Mouse (Mus musculus): ENCODE measurements around the gene Ugt1a10. TPM values are rescaled to one million over a fixed set of nuclear protein-coding genes. Genes with fewer than 3 reads are reported as not detected.
"Not testable (repeated sequence)": the region's sequence is repeated elsewhere in the genome, so short reads cannot be mapped to it uniquely, and the experiment has no call there.

Gene Ugt1a10
- polyA plus RNA-seq, 1 experiment from 2014 or later = not detected

GRCm38 (mm10) chr1:88134457-88135011, 79.3 kb downstream of the Ugt1a10 start, which contains the start of gene Ugt1a6a:
TSS of gene Ugt1a6a (plus strand) at chr1:88134809.
- DNase-seq (ENCODE audit: low spot score); H3K4me3 ChIP-seq; H3K4me1 ChIP-seq; H3K36me3 ChIP-seq; H3K27me3 ChIP-seq (ENCODE audit: low read depth, poor library complexity, severe bottlenecking); H3K9me3 ChIP-seq (replicated peaks): not testable (repeated sequence)
- 55% methylated on average over 5 of the region's 5 CpGs for WGBS
- H3K27ac ChIP-seq (replicated peaks) = 0 out of 2 replicates have a peak within 1 kb of the TSS, but pooled peaks have one; percentile 52

GRCm38 (mm10) chr1:88135229-88135904, 80.2 kb downstream of the Ugt1a10 start:
- H3K27ac ChIP-seq (replicated peaks); H3K9me3 ChIP-seq (replicated peaks); DNase-seq (ENCODE audit: low spot score); H3K4me1 ChIP-seq; H3K27me3 ChIP-seq (ENCODE audit: low read depth, poor library complexity, severe bottlenecking); H3K4me3 ChIP-seq; H3K36me3 ChIP-seq: not testable (repeated sequence)
- WGBS = 94% methylated on average over 6 of the region's 6 CpGs

DNA sequence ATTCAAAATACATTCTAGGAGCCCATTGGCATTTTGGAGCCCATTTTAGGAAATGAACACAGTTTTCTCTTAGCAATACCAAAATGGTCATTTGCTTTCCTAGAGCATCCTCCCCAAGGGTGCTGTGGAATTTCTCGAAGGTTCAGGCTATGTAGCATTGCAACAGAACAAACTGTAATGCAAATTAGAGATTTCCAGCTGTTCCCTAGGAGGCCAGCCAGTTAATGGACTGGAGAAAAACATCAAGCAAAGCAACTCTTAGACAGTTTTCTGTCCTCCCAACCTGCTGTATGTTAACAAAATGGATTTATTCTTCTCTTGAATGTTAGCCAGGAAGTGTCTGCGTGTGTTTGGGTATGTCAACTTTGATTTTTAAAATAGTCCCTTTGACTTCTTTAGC, 81.5 kb downstream of the Ugt1a10 start:
- no peaks in the 10 kb centered on the region for H3K36me3 ChIP-seq
- no peak overlapping the region for H3K27ac ChIP-seq (replicated peaks)
- H3K27me3 ChIP-seq (ENCODE audit: low read depth, poor library complexity, severe bottlenecking) = no peaks in the 10 kb centered on the region
- no peak for DNase-seq (ENCODE audit: low spot score)
- no peak overlapping the region for H3K4me3 ChIP-seq
- peaks cover 3% of the 10 kb centered on the region for H3K4me1 ChIP-seq
- WGBS = 76% methylated on average over 2 of the region's 2 CpGs
- no peaks in the 10 kb centered on the region for H3K9me3 ChIP-seq (replicated peaks)

- Histone ChIP-seq H3K27ac (replicated peaks) (no peak overlapping the region), H3K27me3 (ENCODE audit: low read depth, poor library complexity, severe bottlenecking) (no peaks in the 10 kb centered on the region), H3K9me3 (replicated peaks) (no peaks in the 10 kb centered on the region), H3K4me3 (no peak overlapping the region), H3K4me1 (peaks cover 3% of the 10 kb centered on the region), H3K36me3 (no peaks in the 10 kb centered on the region)
- WGBS = 90% methylated on average over 3 of the region's 3 CpGs
- no peak for DNase-seq (ENCODE audit: low spot score)
Measured at GRCm38 (mm10) chr1:88137264-88137663, 82.1 kb downstream of the Ugt1a10 start.

GRCm38 (mm10) chr1:88138145-88138544, 83.0 kb downstream of the Ugt1a10 start:
- no peak overlapping the region for H3K4me3 ChIP-seq
- DNase-seq (ENCODE audit: low spot score) = no peak
- WGBS = 90% methylated on average over 1 of the region's 1 CpGs
- peaks cover 3% of the 10 kb centered on the region for H3K4me1 ChIP-seq
- no peaks in the 10 kb centered on the region for H3K9me3 ChIP-seq (replicated peaks)
- H3K27ac ChIP-seq (replicated peaks) = no peak overlapping the region
- H3K36me3 ChIP-seq = no peaks in the 10 kb centered on the region
- no peaks in the 10 kb centered on the region for H3K27me3 ChIP-seq (ENCODE audit: low read depth, poor library complexity, severe bottlenecking)

- not testable (repeated sequence) for H3K36me3 ChIP-seq; H3K4me3 ChIP-seq; H3K27ac ChIP-seq (replicated peaks); H3K27me3 ChIP-seq (ENCODE audit: low read depth, poor library complexity, severe bottlenecking); DNase-seq (ENCODE audit: low spot score); H3K4me1 ChIP-seq; H3K9me3 ChIP-seq (replicated peaks)
- 63% methylated on average over 1 of the region's 1 CpGs for WGBS
Measured at GRCm38 (mm10) chr1:88140492-88140891, 85.3 kb downstream of the Ugt1a10 start.

DNA sequence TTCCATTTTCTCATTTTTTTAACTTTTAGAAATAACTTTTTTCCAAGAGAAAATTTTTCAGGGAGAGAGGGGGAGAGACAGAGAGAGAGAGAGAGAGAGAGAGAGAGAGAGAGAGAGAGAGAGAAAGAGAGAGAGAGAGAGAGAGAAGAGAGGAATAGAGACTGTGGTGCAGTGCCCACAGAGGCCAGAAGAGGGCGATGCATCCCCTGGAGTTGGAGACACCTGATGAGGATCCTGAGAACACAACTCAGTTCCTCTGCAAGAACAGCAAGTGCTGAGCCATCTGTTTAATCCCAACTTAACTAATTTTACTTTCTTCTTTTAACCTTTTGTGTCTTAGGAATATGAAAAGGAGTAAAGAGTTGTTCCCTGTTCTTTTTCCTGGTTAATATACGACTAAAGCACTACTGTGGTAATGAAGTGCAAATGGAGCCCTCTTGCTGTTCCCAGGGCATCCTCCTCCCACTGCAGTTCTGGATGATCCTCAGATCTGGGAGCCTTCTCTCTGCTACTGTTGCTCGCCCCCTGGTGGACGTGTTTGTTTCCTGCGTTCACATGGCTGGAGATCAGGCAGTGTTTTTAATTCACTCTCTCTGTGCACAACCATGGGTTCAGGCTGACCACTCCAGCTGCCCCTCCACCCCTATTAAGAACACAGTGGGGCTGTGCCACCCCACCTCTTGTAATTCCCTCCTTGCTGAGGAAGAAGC, 88.9 kb downstream of the Ugt1a10 start:
- not testable (repeated sequence) for H3K9me3 ChIP-seq (replicated peaks); H3K4me3 ChIP-seq; H3K27me3 ChIP-seq (ENCODE audit: low read depth, poor library complexity, severe bottlenecking); H3K27ac ChIP-seq (replicated peaks); H3K36me3 ChIP-seq; H3K4me1 ChIP-seq
- peak; percentile 27 for DNase-seq (ENCODE audit: low spot score)
- 6% methylated on average over 5 of the region's 5 CpGs for WGBS

DNA sequence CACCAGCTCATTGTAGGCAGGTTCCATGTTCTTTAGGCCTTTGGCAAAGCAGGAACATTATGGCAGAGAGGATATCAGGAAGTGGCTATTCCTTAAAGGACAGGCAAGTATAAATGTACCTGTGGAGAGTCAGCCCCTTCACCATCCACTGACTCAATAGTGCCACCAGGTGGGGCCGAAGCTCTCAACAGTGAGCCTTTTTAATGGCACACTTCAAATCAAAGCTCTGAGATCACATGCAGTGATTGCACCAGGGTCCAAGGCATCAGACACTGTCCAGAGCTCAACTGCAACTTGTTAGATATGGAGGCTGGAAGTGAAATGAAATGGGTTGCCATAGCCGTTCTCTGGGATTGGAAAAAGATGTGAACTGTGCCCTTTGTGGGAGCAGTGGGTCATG, 90.1 kb downstream of the Ugt1a10 start:
- not testable (repeated sequence) for H3K27me3 ChIP-seq (ENCODE audit: low read depth, poor library complexity, severe bottlenecking); H3K9me3 ChIP-seq (replicated peaks); H3K4me3 ChIP-seq; DNase-seq (ENCODE audit: low spot score); H3K27ac ChIP-seq (replicated peaks); H3K4me1 ChIP-seq; H3K36me3 ChIP-seq
- 78% methylated on average over 2 of the region's 2 CpGs for WGBS

DNA sequence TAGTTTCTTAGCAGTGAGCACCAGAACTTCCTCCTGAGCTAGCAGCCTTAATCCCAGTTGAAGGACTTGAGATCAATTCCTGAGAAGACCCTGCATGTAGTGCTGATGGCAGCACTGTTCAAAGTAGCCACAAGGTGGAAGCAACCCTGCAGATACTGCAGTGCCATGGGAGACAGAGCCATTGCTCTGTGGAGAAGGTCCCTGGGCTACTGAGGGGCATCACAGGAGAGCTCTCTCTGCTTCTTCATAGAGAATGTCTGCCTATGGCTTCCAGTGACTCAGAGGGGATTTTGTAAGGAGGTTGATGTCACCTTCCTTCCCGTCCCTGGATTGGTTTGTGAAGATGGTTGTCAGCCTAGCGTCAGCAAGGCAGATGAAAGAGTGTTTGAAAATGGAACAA, 94.9 kb downstream of the Ugt1a10 start:
- WGBS = 62% methylated on average over 2 of the region's 2 CpGs
- H3K27me3 ChIP-seq (ENCODE audit: low read depth, poor library complexity, severe bottlenecking); DNase-seq (ENCODE audit: low spot score); H3K27ac ChIP-seq (replicated peaks); H3K36me3 ChIP-seq; H3K4me3 ChIP-seq; H3K4me1 ChIP-seq; H3K9me3 ChIP-seq (replicated peaks): not testable (repeated sequence)

DNA sequence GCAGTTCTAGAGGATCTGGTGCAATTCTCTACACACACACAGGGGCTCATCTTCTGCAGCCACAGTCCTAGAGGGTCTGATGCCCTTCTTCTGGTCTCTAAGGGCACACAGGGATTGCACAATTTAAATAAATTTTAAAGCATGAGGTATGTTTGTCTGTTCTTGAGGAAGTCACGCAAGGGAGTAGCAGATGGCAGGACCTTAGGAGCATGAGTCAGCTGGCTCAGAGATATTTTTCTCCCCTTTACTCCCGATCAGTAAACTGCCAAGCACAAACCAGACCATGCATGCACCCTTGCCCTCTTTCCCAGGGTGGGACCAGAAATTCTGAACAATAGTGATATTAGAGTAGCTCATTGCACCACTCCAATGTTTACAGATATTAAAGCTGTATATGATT, 103.2 kb downstream of the Ugt1a10 start:
- Histone ChIP-seq H3K27me3 (ENCODE audit: low read depth, poor library complexity, severe bottlenecking) (no peaks in the 10 kb centered on the region), H3K9me3 (replicated peaks) (no peaks in the 10 kb centered on the region), H3K36me3 (no peaks in the 10 kb centered on the region), H3K4me3 (no peak overlapping the region), H3K27ac (replicated peaks) (no peak overlapping the region), H3K4me1 (no peaks in the 10 kb centered on the region)
- WGBS = 89% methylated on average over 2 of the region's 2 CpGs
- DNase-seq (ENCODE audit: low spot score) = no peak

- Histone ChIP-seq H3K9me3 (replicated peaks) (0 out of 2 replicates have a peak, but pooled peaks cover under 1% of the 10 kb centered on the region), H3K27me3 (ENCODE audit: low read depth, poor library complexity, severe bottlenecking) (no peaks in the 10 kb centered on the region), H3K27ac (replicated peaks) (no peak within 1 kb of the TSS), H3K4me1 (no peaks in the 10 kb centered on the region), H3K36me3 (no peaks in the 10 kb centered on the region), H3K4me3 (no peak within 1 kb of the TSS)
- no peak for DNase-seq (ENCODE audit: low spot score)
- WGBS = 71% methylated on average over 5 of the region's 5 CpGs
Measured at GRCm38 (mm10) chr1:88165711-88166110, 110.5 kb downstream of the Ugt1a10 start, which contains the start of gene Ugt1a5. TSS of gene Ugt1a5 (plus strand) at chr1:88166012.

DNA sequence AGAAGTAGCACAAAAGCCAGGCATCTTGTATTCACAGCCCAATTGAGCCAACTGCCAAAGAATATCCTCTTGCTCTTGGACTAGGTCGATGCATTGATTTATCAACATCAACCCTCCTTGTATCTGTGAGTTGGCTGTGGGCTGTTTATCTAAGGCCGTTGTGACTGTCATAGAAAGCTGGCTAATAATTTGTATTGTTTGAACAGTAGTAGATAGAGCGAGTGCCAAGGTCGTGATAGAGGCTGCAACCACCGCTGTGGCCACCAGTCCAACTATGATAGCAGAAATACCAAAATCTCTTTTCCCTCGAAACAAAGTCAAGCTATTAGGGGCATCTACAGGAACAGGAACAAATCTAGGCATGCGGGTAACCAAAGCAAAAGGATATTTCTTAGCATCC, 117.0 kb downstream of the Ugt1a10 start:
- peaks cover 11% of the 10 kb centered on the region; the same call in 1 of the 2 replicates for H3K9me3 ChIP-seq (replicated peaks)
- WGBS = 91% methylated on average over 7 of the region's 7 CpGs
- H3K36me3 ChIP-seq; H3K27ac ChIP-seq (replicated peaks); DNase-seq (ENCODE audit: low spot score); H3K4me1 ChIP-seq; H3K4me3 ChIP-seq; H3K27me3 ChIP-seq (ENCODE audit: low read depth, poor library complexity, severe bottlenecking): not testable (repeated sequence)

DNA sequence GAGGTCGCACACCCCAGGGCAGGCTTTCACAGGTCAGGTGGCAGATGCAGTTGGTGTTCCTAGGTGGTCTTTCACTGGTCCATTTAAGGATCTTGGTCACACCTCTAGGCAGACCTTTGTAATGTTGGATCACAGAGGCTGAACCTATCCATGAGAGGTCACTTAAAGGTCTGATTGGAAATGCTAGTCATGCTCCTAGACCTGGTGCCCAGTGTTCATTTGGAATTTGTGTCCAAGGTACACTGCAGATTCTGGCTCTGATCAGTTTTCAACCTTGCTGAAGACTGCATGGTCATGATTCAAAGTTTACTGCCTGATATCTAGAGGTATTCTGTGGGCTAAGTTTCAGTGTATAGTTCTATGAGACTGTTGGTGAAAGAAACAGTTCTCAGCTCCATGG, 124.5 kb downstream of the Ugt1a10 start:
- DNase-seq (ENCODE audit: low spot score) = no peak
- 75% methylated on average over 1 of the region's 1 CpGs for WGBS
- Histone ChIP-seq H3K4me1 (no peaks in the 10 kb centered on the region), H3K9me3 (replicated peaks) (peaks cover 22% of the 10 kb centered on the region), H3K27ac (replicated peaks) (no peak overlapping the region), H3K27me3 (ENCODE audit: low read depth, poor library complexity, severe bottlenecking) (no peaks in the 10 kb centered on the region), H3K4me3 (no peak overlapping the region), H3K36me3 (no peaks in the 10 kb centered on the region)
